Mouse (Mus musculus): ENCODE results near the gene Myh3.

DNA sequence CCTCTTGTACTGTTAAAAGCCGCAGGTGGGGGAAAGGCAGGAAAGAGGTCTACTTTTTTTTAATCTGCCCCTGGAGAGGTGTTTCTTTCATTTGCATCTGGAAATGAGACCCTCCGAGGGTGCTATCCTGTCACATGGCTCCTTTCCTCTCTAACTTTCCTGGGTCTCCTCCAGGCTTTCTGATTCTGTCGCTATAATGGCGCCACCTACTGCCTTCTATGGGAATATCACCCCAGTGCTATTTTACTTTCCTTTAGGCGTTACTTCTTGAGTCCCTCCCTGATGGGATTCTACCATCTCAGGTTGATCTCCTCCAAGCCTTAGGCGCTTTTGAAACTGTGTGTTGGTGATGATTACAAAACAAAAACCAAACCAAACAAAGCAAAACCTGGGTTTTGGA lies 22.1 kb downstream of the Myh3 start:
- TF ChIP-seq GATA1 (IDR thresholded peaks at IDR 0.05; ENCODE audit: borderline replicate concordance, low read length) (no peak), FLI1 (IDR thresholded peaks at IDR 0.05; ENCODE audit: low read length) (no peak)

Measured in megakaryocyte, embryonic 14.5 days (primary cell).